Mouse (Mus musculus): ENCODE data around the gene Zrsr1. TPM values are rescaled to one million over a fixed set of nuclear protein-coding genes. Genes with fewer than 3 reads are reported as not detected.

Zrsr1 gene
- polyA plus RNA-seq, 1 experiment from 2014 or later, result 3.0 TPM

DNA sequence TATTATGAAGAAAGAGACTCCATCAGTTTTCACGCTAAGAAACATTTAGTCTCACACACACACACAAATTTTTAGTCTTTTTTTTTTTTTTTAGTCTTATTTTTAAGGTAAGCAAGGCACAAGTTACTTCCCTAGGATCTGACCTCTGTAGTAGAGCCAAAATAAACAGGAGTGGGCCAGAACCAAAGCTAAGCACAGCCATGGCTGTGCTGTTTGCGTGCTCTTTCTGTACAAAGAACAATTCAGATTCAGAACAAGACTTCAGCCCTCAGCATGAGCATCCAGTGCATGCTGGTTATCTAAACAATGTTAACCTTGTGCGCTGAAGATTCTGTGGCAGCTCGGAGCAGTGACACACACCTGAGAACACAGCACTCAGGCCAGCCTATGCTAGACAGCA, 7.4 kb upstream of the Zrsr1 start:
- H3K36me3 ChIP-seq (ENCODE audit: control insufficient read depth, insufficient read depth, low read length), result no peaks in the 10 kb centered on the region
- 85% methylated on average over 4 of the region's 4 CpGs for WGBS
- H3K4me3 ChIP-seq (ENCODE audit: low read length), result no peak overlapping the region
- no peak overlapping the region for H3K27ac ChIP-seq (ENCODE audit: low read depth, low read length)
- H3K4me2 ChIP-seq (replicated peaks; ENCODE audit: low read depth, low read length), result no peak overlapping the region
- no peaks in the 10 kb centered on the region for H3K4me1 ChIP-seq (ENCODE audit: control insufficient read depth, insufficient read depth, low read length)
- no peak overlapping the region for H3K9ac ChIP-seq (ENCODE audit: low read depth, low read length)
- H3K27me3 ChIP-seq (ENCODE audit: control insufficient read depth, insufficient read depth, low read length), result no peaks in the 10 kb centered on the region
- no peak for ATAC-seq (ENCODE audit: low FRiP score, low TSS enrichment)
- peaks cover 13% of the 10 kb centered on the region for H3K9me3 ChIP-seq (ENCODE audit: control insufficient read depth, low read length)

DNA sequence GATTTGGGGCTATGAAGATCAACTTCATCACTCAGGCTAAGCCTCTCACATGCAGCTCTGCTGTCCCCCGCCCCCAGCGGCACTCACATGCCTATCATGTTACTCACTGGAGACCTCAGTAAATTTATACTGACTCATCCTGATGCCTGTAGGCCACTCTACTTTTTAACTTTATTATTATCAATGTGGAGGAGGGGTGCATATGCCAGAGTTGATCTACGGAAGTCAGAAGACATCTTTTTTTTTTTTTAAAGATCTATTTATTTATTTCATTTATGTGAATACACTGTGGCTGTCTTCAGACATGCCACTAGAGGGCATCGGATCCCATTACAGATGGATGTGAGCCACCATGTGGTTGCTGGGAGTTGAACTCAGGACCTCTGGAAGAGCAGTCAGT, 6.3 kb upstream of the Zrsr1 start:
- no peak overlapping the region for H3K9ac ChIP-seq (ENCODE audit: low read depth, low read length)
- no peaks in the 10 kb centered on the region for H3K36me3 ChIP-seq (ENCODE audit: control insufficient read depth, insufficient read depth, low read length)
- H3K4me2 ChIP-seq (replicated peaks; ENCODE audit: low read depth, low read length), result no peak overlapping the region
- 0 out of 2 replicates have a peak, but pooled peaks have one; percentile 71 for ATAC-seq (ENCODE audit: low FRiP score, low TSS enrichment)
- H3K4me3 ChIP-seq (ENCODE audit: low read length), result no peak overlapping the region
- 62% methylated on average over 4 of the region's 4 CpGs for whole genome bisulfite sequencing
- H3K27me3 ChIP-seq (ENCODE audit: control insufficient read depth, insufficient read depth, low read length), result no peaks in the 10 kb centered on the region
- no peaks in the 10 kb centered on the region for H3K4me1 ChIP-seq (ENCODE audit: control insufficient read depth, insufficient read depth, low read length)
- H3K9me3 ChIP-seq (ENCODE audit: control insufficient read depth, low read length), result peaks cover 13% of the 10 kb centered on the region
- no peak overlapping the region for H3K27ac ChIP-seq (ENCODE audit: low read depth, low read length)

DNA sequence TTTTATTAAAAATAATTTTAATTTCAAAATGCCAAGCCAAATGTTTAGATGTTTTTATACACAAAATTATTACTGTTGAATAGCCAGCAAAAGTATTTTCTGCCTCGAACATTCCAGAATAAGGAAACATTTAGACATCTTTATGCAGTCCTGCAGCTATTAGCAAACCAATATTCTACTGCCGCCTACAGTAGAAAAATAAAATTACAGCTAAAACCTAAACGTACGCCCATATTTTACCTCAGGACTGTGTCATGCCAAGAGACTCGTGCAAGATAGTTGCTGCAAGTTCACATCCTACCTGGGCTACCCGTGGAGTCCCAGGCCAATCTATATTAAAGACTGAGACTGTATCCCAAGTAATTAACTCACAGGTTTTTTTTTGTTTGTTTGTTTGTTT, 2.3 kb upstream of the Zrsr1 start:
- Histone ChIP-seq H3K4me1 (ENCODE audit: control insufficient read depth, insufficient read depth, low read length) (no peaks in the 10 kb centered on the region), H3K36me3 (ENCODE audit: control insufficient read depth, insufficient read depth, low read length) (no peaks in the 10 kb centered on the region), H3K4me2 (replicated peaks; ENCODE audit: low read depth, low read length) (no peak overlapping the region), H3K9me3 (ENCODE audit: control insufficient read depth, low read length) (peaks cover 38% of the 10 kb centered on the region), H3K27ac (ENCODE audit: low read depth, low read length) (no peak overlapping the region), H3K4me3 (ENCODE audit: low read length) (no peak overlapping the region), H3K27me3 (ENCODE audit: control insufficient read depth, insufficient read depth, low read length) (no peaks in the 10 kb centered on the region), H3K9ac (ENCODE audit: low read depth, low read length) (no peak overlapping the region)
- WGBS, result 60% methylated on average over 6 of the region's 6 CpGs
- ATAC-seq (ENCODE audit: low FRiP score, low TSS enrichment), result no peak

DNA sequence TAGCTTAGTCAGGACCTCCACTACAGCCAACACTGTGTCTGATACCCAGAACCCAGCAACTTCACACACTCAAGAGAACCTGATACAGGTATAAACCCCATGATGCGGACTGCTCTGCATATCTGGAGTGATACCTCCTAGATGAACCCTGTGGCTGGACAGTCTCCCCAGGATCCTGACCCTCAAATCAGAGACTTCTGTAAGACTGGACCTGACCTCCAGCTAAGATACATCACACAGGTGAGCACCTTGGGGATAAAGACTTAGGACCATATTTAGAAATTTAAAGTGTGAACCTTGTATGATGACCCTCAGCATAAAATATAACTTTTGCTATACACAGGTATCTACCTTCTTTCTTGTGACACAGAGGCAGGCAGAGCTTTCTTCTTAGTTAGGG, 1.3 kb upstream of the Zrsr1 start:
- Histone ChIP-seq H3K4me3 (ENCODE audit: low read length) (no peak overlapping the region), H3K4me2 (replicated peaks; ENCODE audit: low read depth, low read length) (no peak overlapping the region), H3K27ac (ENCODE audit: low read depth, low read length) (no peak overlapping the region), H3K36me3 (ENCODE audit: control insufficient read depth, insufficient read depth, low read length) (no peaks in the 10 kb centered on the region), H3K27me3 (ENCODE audit: control insufficient read depth, insufficient read depth, low read length) (no peaks in the 10 kb centered on the region), H3K4me1 (ENCODE audit: control insufficient read depth, insufficient read depth, low read length) (no peaks in the 10 kb centered on the region), H3K9ac (ENCODE audit: low read depth, low read length) (no peak overlapping the region), H3K9me3 (ENCODE audit: control insufficient read depth, low read length) (peaks cover 38% of the 10 kb centered on the region)
- no peak for ATAC-seq (ENCODE audit: low FRiP score, low TSS enrichment)
- WGBS, result 96% methylated on average over 1 of the region's 1 CpGs

DNA sequence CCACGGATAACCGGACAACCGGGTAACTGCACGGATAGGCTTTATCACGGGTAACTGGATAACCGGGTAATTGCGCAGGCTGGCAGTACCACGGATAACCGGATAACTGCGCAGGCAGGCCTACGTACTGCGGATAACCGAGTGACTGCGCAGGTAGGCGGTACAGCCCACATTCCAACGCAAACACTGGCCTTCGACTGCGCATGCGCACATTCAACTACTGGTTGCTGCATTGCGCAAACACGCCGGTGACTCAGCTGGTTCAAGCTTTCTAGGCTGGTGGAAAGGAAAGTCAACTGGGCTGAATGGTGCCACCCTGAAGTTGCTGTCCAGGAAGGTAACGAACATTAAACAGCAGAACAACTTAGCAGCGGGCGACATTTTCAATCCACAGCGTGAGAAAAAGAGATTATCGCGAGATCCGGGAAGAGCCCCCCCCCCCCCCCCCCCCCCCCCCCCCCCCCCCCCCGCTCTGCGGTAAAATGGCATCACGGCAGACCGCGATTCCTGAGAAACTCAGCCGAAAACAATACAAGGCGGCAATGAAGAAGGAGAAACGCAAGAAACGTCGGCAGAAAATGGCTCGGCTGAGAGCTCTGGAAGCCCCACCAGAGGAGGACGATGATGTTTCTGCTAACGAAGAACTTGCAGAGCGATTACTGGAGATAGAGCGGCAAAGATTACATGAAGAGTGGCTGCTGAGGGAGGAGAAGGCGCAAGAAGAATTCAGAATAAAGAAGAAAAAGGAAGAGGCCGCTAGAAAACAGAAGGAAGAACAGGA, 1.1 kb downstream of the Zrsr1 start:
- ATAC-seq (ENCODE audit: low FRiP score, low TSS enrichment), result peak; percentile 81
- WGBS, result 54% methylated on average over 43 of the region's 46 CpGs
- H3K4me3 ChIP-seq (ENCODE audit: low read length), result peak overlapping the region; percentile 45
- H3K36me3 ChIP-seq (ENCODE audit: control insufficient read depth, insufficient read depth, low read length), result peaks cover 9% of the 10 kb centered on the region
- H3K4me2 ChIP-seq (replicated peaks; ENCODE audit: low read depth, low read length), result peak overlapping the region; percentile 74
- H3K9me3 ChIP-seq (ENCODE audit: control insufficient read depth, low read length), result peaks cover 25% of the 10 kb centered on the region
- H3K9ac ChIP-seq (ENCODE audit: low read depth, low read length), result peak overlapping the region; percentile 63
- no peaks in the 10 kb centered on the region for H3K4me1 ChIP-seq (ENCODE audit: control insufficient read depth, insufficient read depth, low read length)
- no peaks in the 10 kb centered on the region for H3K27me3 ChIP-seq (ENCODE audit: control insufficient read depth, insufficient read depth, low read length)
- no peak overlapping the region for H3K27ac ChIP-seq (ENCODE audit: low read depth, low read length)

DNA sequence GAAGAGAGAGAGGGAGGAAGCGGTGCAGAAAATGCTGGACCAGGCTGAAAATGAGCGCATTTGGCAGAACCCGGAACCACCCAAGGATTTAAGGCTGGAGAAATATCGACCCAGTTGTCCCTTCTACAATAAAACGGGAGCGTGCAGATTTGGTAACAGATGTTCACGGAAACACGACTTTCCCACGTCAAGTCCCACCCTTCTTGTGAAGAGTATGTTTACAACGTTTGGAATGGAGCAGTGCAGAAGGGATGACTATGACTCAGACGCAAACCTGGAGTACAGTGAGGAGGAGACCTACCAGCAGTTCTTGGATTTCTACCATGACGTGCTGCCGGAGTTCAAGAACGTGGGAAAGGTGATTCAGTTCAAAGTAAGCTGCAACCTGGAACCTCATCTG, 1.8 kb downstream of the Zrsr1 start:
- no peak for ATAC-seq (ENCODE audit: low FRiP score, low TSS enrichment)
- peak overlapping the region; percentile 45 for H3K4me3 ChIP-seq (ENCODE audit: low read length)
- no peaks in the 10 kb centered on the region for H3K4me1 ChIP-seq (ENCODE audit: control insufficient read depth, insufficient read depth, low read length)
- peak overlapping the region; percentile 59 for H3K4me2 ChIP-seq (replicated peaks; ENCODE audit: low read depth, low read length)
- peaks cover 25% of the 10 kb centered on the region for H3K9me3 ChIP-seq (ENCODE audit: control insufficient read depth, low read length)
- 47% methylated on average over 14 of the region's 14 CpGs for WGBS
- no peak overlapping the region for H3K27ac ChIP-seq (ENCODE audit: low read depth, low read length)
- H3K36me3 ChIP-seq (ENCODE audit: control insufficient read depth, insufficient read depth, low read length), result peaks cover 14% of the 10 kb centered on the region
- H3K9ac ChIP-seq (ENCODE audit: low read depth, low read length), result peak overlapping the region; percentile 63; the same call in 1 of the 2 replicates
- H3K27me3 ChIP-seq (ENCODE audit: control insufficient read depth, insufficient read depth, low read length), result no peaks in the 10 kb centered on the region

DNA sequence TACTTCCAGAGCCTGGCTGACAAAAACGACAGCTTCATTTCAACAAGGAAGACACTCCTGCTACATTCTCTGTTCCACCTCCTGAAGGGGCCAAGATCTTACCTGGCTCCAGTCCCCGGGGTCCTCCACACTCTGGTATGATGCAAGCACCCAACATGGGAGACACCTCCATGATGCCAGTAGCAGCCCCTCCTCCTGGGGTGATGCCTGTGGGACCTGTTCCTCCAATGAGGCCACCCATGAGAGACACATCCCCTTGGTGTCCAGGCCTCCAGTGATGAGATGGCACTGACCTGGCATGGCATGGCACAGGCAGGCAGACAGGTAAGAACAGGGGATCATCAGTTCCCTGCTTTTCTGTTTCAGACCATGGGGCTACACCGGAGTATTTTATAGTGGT, 6.4 kb downstream of the Zrsr1 start:
- peaks cover 9% of the 10 kb centered on the region for H3K9me3 ChIP-seq (ENCODE audit: control insufficient read depth, low read length)
- no peak overlapping the region for H3K27ac ChIP-seq (ENCODE audit: low read depth, low read length)
- no peak for ATAC-seq (ENCODE audit: low FRiP score, low TSS enrichment)
- peaks cover 7% of the 10 kb centered on the region for H3K4me1 ChIP-seq (ENCODE audit: control insufficient read depth, insufficient read depth, low read length)
- H3K4me3 ChIP-seq (ENCODE audit: low read length), result no peak overlapping the region
- H3K4me2 ChIP-seq (replicated peaks; ENCODE audit: low read depth, low read length), result no peak overlapping the region
- peaks cover 14% of the 10 kb centered on the region for H3K36me3 ChIP-seq (ENCODE audit: control insufficient read depth, insufficient read depth, low read length)
- WGBS, result 96% methylated on average over 3 of the region's 3 CpGs
- H3K9ac ChIP-seq (ENCODE audit: low read depth, low read length), result no peak overlapping the region
- no peaks in the 10 kb centered on the region for H3K27me3 ChIP-seq (ENCODE audit: control insufficient read depth, insufficient read depth, low read length)

DNA sequence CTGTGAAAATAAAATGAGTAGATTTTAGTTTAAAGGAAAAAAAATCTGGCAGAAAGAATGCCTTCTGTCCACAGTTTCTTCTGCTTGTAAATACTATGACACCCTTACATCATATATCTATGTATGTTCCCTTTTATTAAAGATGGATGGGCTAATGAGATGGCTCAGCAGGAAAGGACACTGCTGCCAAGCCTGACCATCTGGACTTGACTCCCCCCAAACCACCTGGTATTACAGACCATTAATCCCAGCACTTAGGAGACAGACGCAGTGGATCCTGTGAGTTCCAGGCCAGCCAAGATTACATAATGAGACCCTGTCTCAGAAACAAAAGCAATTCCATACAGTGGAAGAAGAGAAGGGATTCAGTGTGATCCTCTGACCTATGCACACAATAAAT, 6.9 kb downstream of the Zrsr1 start:
- Histone ChIP-seq H3K4me1 (ENCODE audit: control insufficient read depth, insufficient read depth, low read length) (peaks cover 7% of the 10 kb centered on the region), H3K9ac (ENCODE audit: low read depth, low read length) (no peak overlapping the region), H3K36me3 (ENCODE audit: control insufficient read depth, insufficient read depth, low read length) (peaks cover 14% of the 10 kb centered on the region), H3K4me3 (ENCODE audit: low read length) (no peak overlapping the region), H3K9me3 (ENCODE audit: control insufficient read depth, low read length) (peaks cover 4% of the 10 kb centered on the region), H3K27me3 (ENCODE audit: control insufficient read depth, insufficient read depth, low read length) (no peaks in the 10 kb centered on the region), H3K4me2 (replicated peaks; ENCODE audit: low read depth, low read length) (no peak overlapping the region), H3K27ac (ENCODE audit: low read depth, low read length) (no peak overlapping the region)
- 56% methylated on average over 1 of the region's 1 CpGs for WGBS
- ATAC-seq (ENCODE audit: low FRiP score, low TSS enrichment), result no peak

DNA sequence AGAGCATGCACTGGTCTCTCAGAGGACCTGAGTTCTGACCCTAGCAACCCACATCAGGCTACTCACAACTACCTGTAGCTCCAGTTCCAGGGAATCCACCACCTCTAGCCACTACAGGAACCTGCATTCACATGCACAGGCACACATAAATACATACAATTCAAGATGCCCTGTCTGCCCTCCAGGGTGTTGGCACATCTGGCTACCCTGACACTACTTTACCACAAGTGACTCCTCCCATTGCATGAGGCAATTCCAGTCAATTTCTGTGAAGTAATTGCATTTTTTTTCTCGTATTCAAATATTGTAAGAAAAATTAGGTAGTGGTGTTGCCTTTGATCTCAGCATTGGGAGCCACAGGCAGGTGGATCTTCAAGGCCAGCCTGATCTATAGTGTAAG, 7.4 kb downstream of the Zrsr1 start:
- Histone ChIP-seq H3K4me2 (replicated peaks; ENCODE audit: low read depth, low read length) (no peak overlapping the region), H3K4me1 (ENCODE audit: control insufficient read depth, insufficient read depth, low read length) (peaks cover 7% of the 10 kb centered on the region), H3K27me3 (ENCODE audit: control insufficient read depth, insufficient read depth, low read length) (no peaks in the 10 kb centered on the region), H3K9me3 (ENCODE audit: control insufficient read depth, low read length) (no peaks in the 10 kb centered on the region), H3K27ac (ENCODE audit: low read depth, low read length) (no peak overlapping the region), H3K36me3 (ENCODE audit: control insufficient read depth, insufficient read depth, low read length) (peaks cover 14% of the 10 kb centered on the region), H3K9ac (ENCODE audit: low read depth, low read length) (no peak overlapping the region), H3K4me3 (ENCODE audit: low read length) (no peak overlapping the region)
- ATAC-seq (ENCODE audit: low FRiP score, low TSS enrichment), result no peak
- 82% methylated on average over 1 of the region's 1 CpGs for WGBS
